Mouse (Mus musculus) heart, embryonic 11.5 days (tissue): ENCODE data around the gene Aoc2. TPM values are rescaled to one million over a fixed set of nuclear protein-coding genes. Genes with fewer than 3 reads are reported as not detected.
A peak's percentile ranks its signal among the peaks of the same experiment; 100 is the strongest.

Experiments used
- ATAC-seq: fragments of 200-750 bp; cut with Nextera tagmentation; replicated peaks from 2 replicates; pipeline ENCODE4 v1.8.0; 2017; ENCODE audit warnings: moderate library complexity; ENCODE audit not compliant: insufficient number of reproducible peaks, low FRiP score, low TSS enrichment
- H3K27ac ChIP-seq: fragments of 300-500 bp; sonication (generic); 2 replicates; pipeline ENCODE4 v1.5.1; 2014; ENCODE audit warnings: mild to moderate bottlenecking, low read depth, low read length
- H3K27me3 ChIP-seq: fragments of 300-500 bp; sonication (generic); 2 replicates; pipeline ENCODE4 v1.6.1; 2014; ENCODE audit warnings: mild to moderate bottlenecking, low read length, mixed read lengths; ENCODE audit not compliant: control insufficient read depth, insufficient read depth
- H3K36me3 ChIP-seq: fragments of 300-500 bp; sonication (generic); 2 replicates; pipeline ENCODE4 v1.6.1; 2014; ENCODE audit warnings: mild to moderate bottlenecking, low read length, moderate library complexity, mixed read lengths; ENCODE audit not compliant: control insufficient read depth, insufficient read depth
- H3K4me1 ChIP-seq: fragments of 300-500 bp; sonication (generic); 2 replicates; pipeline ENCODE4 v1.6.1; 2014; ENCODE audit warnings: low read length; ENCODE audit not compliant: control insufficient read depth, insufficient read depth
- H3K4me2 ChIP-seq: fragments of 300-500 bp; sonication (generic); 2 replicates; pipeline ENCODE4 v1.6.1; 2014; ENCODE audit warnings: mild to moderate bottlenecking, moderate library complexity
- H3K4me3 ChIP-seq: fragments of 300-500 bp; sonication (generic); 2 replicates; pipeline ENCODE4 v1.5.1; 2014; ENCODE audit warnings: low read depth, low read length
- H3K9ac ChIP-seq: fragments of 300-500 bp; sonication (generic); 2 replicates; pipeline ENCODE4 v1.6.1; 2014; ENCODE audit warnings: mild to moderate bottlenecking, low read depth, low read length, moderate library complexity
- H3K9me3 ChIP-seq: fragments of 300-500 bp; sonication (generic); replicated peaks from 2 replicates; pipeline ENCODE4 v1.6.1; 2016; ENCODE audit warnings: low read length; ENCODE audit not compliant: control insufficient read depth
- WGBS: fragments of 180-500 bp; shearing (Covaris S2); extraction: QIAGEN DNeasy Blood & Tissue Kit; methylation state at CpG from one replicate; pipeline ENCODE4 v1.1.7; 2014; ENCODE audit not compliant: insufficient replicate concordance; 5-methylcytosine and 5-hydroxymethylcytosine counted together
- polyA plus RNA-seq: library from polyadenylated mRNA; unstranded; fragments of >200 nt; fragmentation: Nextera tagmentation; extraction: Ambion mirVana; gene quantifications from 2 replicates; pipeline ENCODE4 v1.2.1, GENCODE M21; 2014

The Aoc2 gene
- polyA plus RNA-seq, 1 experiment from 2014 or later = 0.90 TPM

DNA sequence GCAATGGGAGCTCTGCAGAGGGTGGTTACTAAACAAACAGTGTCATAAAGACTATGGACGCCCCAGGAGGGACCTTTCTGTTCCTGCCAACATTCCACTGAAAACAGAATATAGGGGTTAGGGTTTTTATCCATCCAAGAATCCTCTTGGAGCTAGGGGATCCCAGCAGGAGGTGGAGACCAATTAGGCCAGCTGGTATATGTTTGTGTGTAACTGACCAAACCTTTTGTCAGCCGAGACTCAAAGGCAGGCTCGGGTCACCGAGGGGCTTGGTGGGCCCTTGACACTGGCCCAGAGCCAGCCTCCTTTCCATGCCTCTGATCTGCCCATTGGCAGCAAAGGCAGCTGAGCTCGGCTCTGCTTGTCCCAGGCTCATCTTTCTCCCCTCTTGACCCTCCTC is 42.0 kb upstream of the Aoc2 start:
- WGBS = 51% methylated on average over 5 of the region's 5 CpGs
- no peak overlapping the region for H3K9ac ChIP-seq
- ATAC-seq = no peak

GRCm38 (mm10) chr11:101283805-101284204 is 41.1 kb upstream of the Aoc2 start:
- no peaks in the 10 kb centered on the region for H3K27me3 ChIP-seq
- no peak overlapping the region for H3K27ac ChIP-seq
- H3K4me3 ChIP-seq = no peak overlapping the region
- no peak overlapping the region for H3K9ac ChIP-seq
- H3K4me1 ChIP-seq = no peaks in the 10 kb centered on the region
- H3K9me3 ChIP-seq = no peaks in the 10 kb centered on the region
- 59% methylated on average over 4 of the region's 4 CpGs for WGBS
- peaks cover 9% of the 10 kb centered on the region for H3K36me3 ChIP-seq
- no peak overlapping the region for H3K4me2 ChIP-seq
- ATAC-seq = no peak

More for the DNA sequence above, 42.0 kb upstream of the Aoc2 start:
- H3K27ac ChIP-seq = no peak overlapping the region
- H3K4me2 ChIP-seq = no peak overlapping the region
- peaks cover 5% of the 10 kb centered on the region for H3K4me1 ChIP-seq
- H3K36me3 ChIP-seq = peaks cover 6% of the 10 kb centered on the region
- H3K27me3 ChIP-seq = no peaks in the 10 kb centered on the region
- H3K4me3 ChIP-seq = no peak overlapping the region
- H3K9me3 ChIP-seq = no peaks in the 10 kb centered on the region

GRCm38 (mm10) chr11:101287306-101287705 is 37.6 kb upstream of the Aoc2 start:
- Histone ChIP-seq H3K9ac (no peak overlapping the region), H3K27ac (no peak overlapping the region), H3K4me3 (no peak overlapping the region), H3K4me2 (no peak overlapping the region), H3K36me3 (peaks cover 19% of the 10 kb centered on the region), H3K27me3 (no peaks in the 10 kb centered on the region), H3K9me3 (no peaks in the 10 kb centered on the region), H3K4me1 (no peaks in the 10 kb centered on the region)
- 82% methylated on average over 9 of the region's 9 CpGs for WGBS
- no peak for ATAC-seq

DNA sequence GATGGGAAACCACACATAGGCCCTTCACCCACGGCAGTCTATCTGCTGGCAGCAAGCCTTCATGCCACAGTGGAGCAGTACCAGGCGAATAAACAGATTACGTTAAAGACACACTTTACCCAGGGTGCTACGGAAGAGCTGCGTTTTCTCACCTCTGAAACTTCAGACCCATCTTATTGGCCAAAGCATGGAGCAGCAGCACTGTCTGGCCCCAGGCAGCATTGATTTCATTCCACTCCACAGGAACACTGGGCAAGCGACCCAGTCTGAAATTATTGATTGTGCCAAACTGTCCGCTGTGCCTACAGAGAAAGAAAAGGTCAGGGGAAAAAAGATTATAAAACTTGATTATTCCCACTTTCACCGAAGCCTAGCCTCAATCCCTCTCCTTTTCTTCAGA is 33.6 kb upstream of the Aoc2 start:
- H3K9me3 ChIP-seq = no peaks in the 10 kb centered on the region
- no peak overlapping the region for H3K27ac ChIP-seq
- H3K27me3 ChIP-seq = no peaks in the 10 kb centered on the region
- no peaks in the 10 kb centered on the region for H3K4me1 ChIP-seq
- no peak for ATAC-seq
- 92% methylated on average over 8 of the region's 8 CpGs for WGBS
- H3K4me3 ChIP-seq = no peak overlapping the region
- H3K4me2 ChIP-seq = no peak overlapping the region
- H3K9ac ChIP-seq = no peak overlapping the region
- H3K36me3 ChIP-seq = peaks cover 25% of the 10 kb centered on the region

DNA sequence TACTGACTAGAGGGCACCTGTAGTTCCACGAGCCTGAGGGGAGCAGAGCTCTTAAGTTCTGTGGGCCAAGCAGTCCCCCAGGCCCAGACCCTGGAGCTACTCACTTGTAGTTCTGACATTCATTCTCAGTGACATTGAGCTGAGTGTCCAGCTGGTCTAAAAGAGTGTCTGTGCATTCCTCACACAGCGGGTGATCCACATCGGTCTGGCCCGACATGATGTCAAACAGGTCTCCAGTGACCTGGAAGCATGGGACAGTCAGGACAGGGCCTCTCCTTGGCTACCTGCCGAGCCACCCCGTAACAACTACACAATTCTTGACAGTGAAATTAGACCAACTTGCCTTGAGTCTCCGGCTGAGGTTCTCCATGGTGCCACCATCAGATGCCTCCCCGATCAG is 29.7 kb upstream of the Aoc2 start:
- Histone ChIP-seq H3K4me2 (no peak overlapping the region), H3K9ac (no peak overlapping the region), H3K9me3 (no peaks in the 10 kb centered on the region), H3K36me3 (peaks cover 20% of the 10 kb centered on the region), H3K27me3 (no peaks in the 10 kb centered on the region), H3K4me1 (no peaks in the 10 kb centered on the region), H3K4me3 (no peak overlapping the region), H3K27ac (no peak overlapping the region)
- ATAC-seq = no peak
- WGBS = 89% methylated on average over 8 of the region's 8 CpGs

- peak overlapping the region; percentile 99 for H3K4me2 ChIP-seq
- no peak for ATAC-seq
- no peaks in the 10 kb centered on the region for H3K9me3 ChIP-seq
- H3K27me3 ChIP-seq = no peaks in the 10 kb centered on the region
- H3K4me3 ChIP-seq = peak overlapping the region; percentile 96
- 59% methylated on average over 7 of the region's 7 CpGs for WGBS
- peak overlapping the region; percentile 86 for H3K9ac ChIP-seq
- peaks cover 13% of the 10 kb centered on the region for H3K4me1 ChIP-seq
- peaks cover 6% of the 10 kb centered on the region for H3K36me3 ChIP-seq
- no peak overlapping the region for H3K27ac ChIP-seq
These were observed 24.0 kb upstream of the Aoc2 start for GRCm38 (mm10) chr11:101300881-101301280.

- no peaks in the 10 kb centered on the region for H3K9me3 ChIP-seq
- peak; percentile 35; the same call in 1 of the 2 replicates for ATAC-seq
- peak overlapping the region; percentile 99 for H3K4me2 ChIP-seq
- H3K4me3 ChIP-seq = peak overlapping the region; percentile 96
- peaks cover 13% of the 10 kb centered on the region for H3K4me1 ChIP-seq
- 11% methylated on average over 26 of the region's 26 CpGs for WGBS
- H3K27ac ChIP-seq = peak overlapping the region; percentile 35; the same call in 1 of the 2 replicates
- H3K36me3 ChIP-seq = peaks cover 6% of the 10 kb centered on the region
- peak overlapping the region; percentile 86 for H3K9ac ChIP-seq
- no peaks in the 10 kb centered on the region for H3K27me3 ChIP-seq
These were observed 23.4 kb upstream of the Aoc2 start for GRCm38 (mm10) chr11:101301299-101302003.

DNA sequence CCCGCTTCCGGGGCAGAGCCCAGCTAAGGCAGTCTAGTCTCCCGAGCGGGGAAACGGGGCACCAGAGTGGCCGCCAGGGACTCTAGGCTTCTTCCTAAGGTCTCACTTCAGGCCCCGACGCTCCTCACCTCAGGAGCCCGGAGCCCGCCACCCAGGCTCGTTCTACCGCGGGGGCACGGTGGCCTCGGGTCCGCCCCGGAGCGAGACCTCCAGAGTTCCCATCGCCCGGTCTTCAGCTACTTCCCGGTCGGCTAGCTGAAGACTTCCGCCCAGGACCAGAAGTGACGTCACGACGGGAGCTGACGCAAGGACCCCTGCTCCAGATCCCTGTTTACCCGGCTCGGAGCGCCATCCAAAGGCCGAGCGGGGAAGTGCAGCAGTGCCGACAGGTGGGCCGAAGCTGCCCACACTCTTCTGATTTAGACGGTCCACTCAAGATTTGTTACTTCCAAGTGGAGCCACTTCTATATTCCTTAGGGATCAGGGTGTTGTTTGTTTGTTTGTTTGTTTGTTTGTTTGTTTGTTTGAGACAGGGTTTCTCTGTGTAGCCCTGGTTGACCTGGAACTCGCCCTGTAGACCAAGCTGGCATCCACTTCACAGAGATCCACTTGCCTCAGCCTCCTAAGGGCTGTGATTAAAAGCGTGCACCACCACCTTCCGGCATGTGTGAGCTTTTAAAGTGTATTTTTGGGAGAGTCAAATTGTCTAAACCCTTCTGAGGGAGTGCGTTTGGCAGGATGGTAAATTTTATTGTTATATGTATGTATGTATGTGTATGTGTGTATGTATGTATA is 22.7 kb upstream of the Aoc2 start, which contains the start of gene Becn1:
Gene Becn1 (minus strand): TSS at position 283 of the 795 bp plus-strand sequence.
- H3K9ac ChIP-seq = peak within 1 kb of the TSS; percentile 86
- H3K4me1 ChIP-seq = peaks cover 13% of the 10 kb centered on the region
- peak within 1 kb of the TSS; percentile 35; the same call in 1 of the 2 replicates for H3K27ac ChIP-seq
- H3K4me2 ChIP-seq = peak within 1 kb of the TSS; percentile 99
- H3K4me3 ChIP-seq = peak within 1 kb of the TSS; percentile 96
- no peaks in the 10 kb centered on the region for H3K9me3 ChIP-seq
- ATAC-seq = peak; percentile 88
- H3K36me3 ChIP-seq = peaks cover 6% of the 10 kb centered on the region
- no peaks in the 10 kb centered on the region for H3K27me3 ChIP-seq
- 7% methylated on average over 39 of the region's 39 CpGs for WGBS
